Comparison of ENCODE assay signal across 7 mouse cellular contexts in genomic region chr8:9975898-9976611, GRCm38 (mm10). TPM values are rescaled to one million over a fixed set of nuclear protein-coding genes. Genes with fewer than 3 reads are reported as not detected.
A peak's percentile ranks its signal among the peaks of the same experiment; 100 is the strongest.
DNase-seq lines count a peak whose midpoint lies in the region; ATAC-seq lines count a peak whose summit lies in the region.

No protein-coding gene starts in this region.

- peak; percentile 94 for ATAC-seq in embryonic facial prominence, embryonic 12.5 days (ENCODE audit: insufficient number of reproducible peaks, insufficient read depth, low FRiP score, low TSS enrichment)
- ATAC-seq in limb, embryonic 11.5 days (ENCODE audit: insufficient number of reproducible peaks, low FRiP score, low TSS enrichment, low read depth): peak; percentile 93
- peak; percentile 95 for ATAC-seq in midbrain, embryonic 14.5 days (ENCODE audit: low FRiP score, low TSS enrichment)

- no peak overlapping the region for H3K27ac ChIP-seq in embryonic facial prominence, embryonic 12.5 days
- no peak overlapping the region for H3K27ac ChIP-seq in limb, embryonic 11.5 days (replicated peaks; ENCODE audit: low read depth, low read length)
- peak overlapping the region; percentile 70 for H3K27ac ChIP-seq in midbrain, embryonic 14.5 days (replicated peaks; ENCODE audit: low read depth, low read length)

- no peaks in the 10 kb centered on the region for H3K9me3 ChIP-seq in embryonic facial prominence, embryonic 12.5 days
- H3K9me3 ChIP-seq in limb, embryonic 11.5 days (ENCODE audit: control insufficient read depth, low read length): no peaks in the 10 kb centered on the region
- H3K9me3 ChIP-seq in midbrain, embryonic 14.5 days (ENCODE audit: control insufficient read depth, low read length): no peaks in the 10 kb centered on the region

- peak overlapping the region; percentile 56 for H3K4me2 ChIP-seq in embryonic facial prominence, embryonic 12.5 days (replicated peaks)
- H3K4me2 ChIP-seq in limb, embryonic 11.5 days (ENCODE audit: low read depth, severe bottlenecking): peak overlapping the region; percentile 51
- peak overlapping the region; percentile 75 for H3K4me2 ChIP-seq in midbrain, embryonic 14.5 days (ENCODE audit: low read length)

- peak; percentile 98 for DNase-seq in adrenal gland, postnatal 25 days
- peak; percentile 100 for DNase-seq in heart, adult 11 months
- DNase-seq in kidney, adult 18-20 months: peak; percentile 99
- peak; percentile 98 for DNase-seq in limb, embryonic 11.5 days (ENCODE audit: low spot score)
- peak; percentile 99 for DNase-seq in midbrain, embryonic 14.5 days
- peak; percentile 96 to 98 for DNase-seq in spleen, adult 18-20 months

- H3K4me3 ChIP-seq in embryonic facial prominence, embryonic 12.5 days: peak overlapping the region; percentile 75
- H3K4me3 ChIP-seq in limb, embryonic 11.5 days (ENCODE audit: low read depth, low read length): peak overlapping the region; percentile 61
- H3K4me3 ChIP-seq in midbrain, embryonic 14.5 days (replicated peaks; ENCODE audit: low read depth, low read length): peak overlapping the region; percentile 70

- peaks cover 23% of the 10 kb centered on the region for H3K36me3 ChIP-seq in embryonic facial prominence, embryonic 12.5 days
- no peaks in the 10 kb centered on the region for H3K36me3 ChIP-seq in limb, embryonic 11.5 days (ENCODE audit: control insufficient read depth, insufficient read depth, low read length)
- peaks cover 26% of the 10 kb centered on the region for H3K36me3 ChIP-seq in midbrain, embryonic 14.5 days (ENCODE audit: control insufficient read depth, insufficient read depth, low read length)

- H3K27me3 ChIP-seq in embryonic facial prominence, embryonic 12.5 days: no peaks in the 10 kb centered on the region
- no peaks in the 10 kb centered on the region for H3K27me3 ChIP-seq in limb, embryonic 11.5 days (ENCODE audit: control insufficient read depth, insufficient read depth, low read length)
- H3K27me3 ChIP-seq in midbrain, embryonic 14.5 days (ENCODE audit: control insufficient read depth, insufficient read depth, low read length): no peaks in the 10 kb centered on the region

- H3K4me1 ChIP-seq in embryonic facial prominence, embryonic 12.5 days: peaks cover 26% of the 10 kb centered on the region
- H3K4me1 ChIP-seq in limb, embryonic 11.5 days (ENCODE audit: control insufficient read depth, insufficient read depth, low read length): peaks cover 13% of the 10 kb centered on the region
- peaks cover 28% of the 10 kb centered on the region for H3K4me1 ChIP-seq in midbrain, embryonic 14.5 days (ENCODE audit: control insufficient read depth, insufficient read depth, low read length)

- H3K9ac ChIP-seq in embryonic facial prominence, embryonic 12.5 days: peak overlapping the region; percentile 66
- H3K9ac ChIP-seq in limb, embryonic 11.5 days (ENCODE audit: low read length): peak overlapping the region; percentile 51
- peak overlapping the region; percentile 62 for H3K9ac ChIP-seq in midbrain, embryonic 14.5 days (replicated peaks; ENCODE audit: low read length)

- under 1% methylated on average over 47 of the region's 47 CpGs for WGBS in embryonic facial prominence, embryonic 12.5 days
- under 1% methylated on average over 46 of the region's 47 CpGs for WGBS in limb, embryonic 11.5 days
- WGBS in midbrain, embryonic 14.5 days: under 1% methylated on average over 47 of the region's 47 CpGs

RNA-seq across cellular contexts. Expression of gene Lig4, which starts 1.4 kb away (rescaled TPM):
- total RNA-seq in adrenal gland, postnatal 25 days (2021): 8.1 and 8.8 TPM in 2 replicates
- 6.6 and 8.1 TPM in 2 replicates for polyA plus RNA-seq in embryonic facial prominence, embryonic 12.5 days (2016; fragmentation: Nextera tagmentation; extraction: Ambion mirVana)
- 8.0 and 8.7 TPM in 2 replicates for polyA plus RNA-seq in limb, embryonic 11.5 days (2014; fragmentation: Nextera tagmentation; extraction: Ambion mirVana)
- polyA plus RNA-seq in midbrain, embryonic 14.5 days (2014; fragmentation: Nextera tagmentation; extraction: Ambion mirVana): 7.4 and 13.5 TPM in 2 replicates

RNA-seq across cellular contexts. Expression of gene Abhd13, which starts 1.5 kb away (rescaled TPM):
- 23.1 and 23.4 TPM in 2 replicates for total RNA-seq in adrenal gland, postnatal 25 days (2021)
- 20.7 and 22.8 TPM in 2 replicates for polyA plus RNA-seq in embryonic facial prominence, embryonic 12.5 days (2016; fragmentation: Nextera tagmentation; extraction: Ambion mirVana)
- polyA plus RNA-seq in limb, embryonic 11.5 days (2014; fragmentation: Nextera tagmentation; extraction: Ambion mirVana): 19.4 and 20.7 TPM in 2 replicates
- polyA plus RNA-seq in midbrain, embryonic 14.5 days (2014; fragmentation: Nextera tagmentation; extraction: Ambion mirVana): 12.5 and 20.0 TPM in 2 replicates

RNA-seq across cellular contexts. Expression of gene Tnfsf13b, which starts 30.2 kb away (rescaled TPM):
- 3.7 and 5.0 TPM in 2 replicates for total RNA-seq in adrenal gland, postnatal 25 days (2021)
- polyA plus RNA-seq in embryonic facial prominence, embryonic 12.5 days (2016; fragmentation: Nextera tagmentation; extraction: Ambion mirVana): 0.33 TPM in 2 replicates
- 0.10 and 0.17 TPM in 2 replicates for polyA plus RNA-seq in limb, embryonic 11.5 days (2014; fragmentation: Nextera tagmentation; extraction: Ambion mirVana)
- polyA plus RNA-seq in midbrain, embryonic 14.5 days (2014; fragmentation: Nextera tagmentation; extraction: Ambion mirVana): 0.12 and 0.18 TPM in 2 replicates
